Mouse (Mus musculus) MEL (cell line): Measurements from ENCODE around the gene Mylip. TPM values are rescaled to one million over a fixed set of nuclear protein-coding genes. Genes with fewer than 3 reads are reported as not detected.

ENCODE experiments used
- DNase-seq: peaks from one replicate; pipeline ENCODE4 v3.0.0; 2011; ENCODE audit warnings: low read depth, low spot score
- H3K27ac ChIP-seq: 2 replicates; pipeline ENCODE4 v1.5.1; 2012; ENCODE audit warnings: low read depth, mild to moderate bottlenecking, control low read depth, low read length, moderate library complexity; ENCODE audit not compliant: control insufficient read depth
- H3K27me3 ChIP-seq, 2 experiments: fragments of 150-350 bp in 1 of 2; sonication (generic) in 1 of 2; 2 replicates each; pipeline ENCODE4 v1.6.1; 2012; ENCODE audit warnings: low read length in 2 of 2, mild to moderate bottlenecking in 2 of 2, improper control_type of control experiment in 1 of 2, moderate library complexity in 1 of 2; ENCODE audit not compliant: insufficient read depth in 2 of 2, control insufficient read depth in 1 of 2
- H3K36me3 ChIP-seq, 2 experiments: 2 replicates each; pipeline ENCODE4 v1.6.1; 2012 to 2014; ENCODE audit warnings: low read length in 2 of 2, improper control_type of control experiment in 1 of 2, inconsistent platforms in 1 of 2, mild to moderate bottlenecking in 1 of 2; ENCODE audit not compliant: insufficient read depth in 2 of 2, control insufficient read depth in 1 of 2
- H3K4me1 ChIP-seq, 2 experiments: fragments of 150-350 bp in 1 of 2; sonication (generic) in 1 of 2; 2 replicates each; pipeline ENCODE4 v1.6.1; 2012; ENCODE audit warnings: low read length in 2 of 2, improper control_type of control experiment in 1 of 2, mild to moderate bottlenecking in 1 of 2; ENCODE audit not compliant: insufficient read depth in 2 of 2, control insufficient read depth in 1 of 2
- H3K4me3 ChIP-seq, 2 experiments: fragments of 150-350 bp in 1 of 2; sonication (generic) in 1 of 2; 2 replicates each; pipeline ENCODE4 v1.5.1; 2012; ENCODE audit warnings: low read depth in 2 of 2, low read length in 2 of 2, mild to moderate bottlenecking in 2 of 2, moderate library complexity in 2 of 2, control low read depth in 1 of 2, improper control_type of control experiment in 1 of 2; ENCODE audit not compliant: control insufficient read depth in 1 of 2, insufficient read depth in 1 of 2
- H3K79me2 ChIP-seq: 2 replicates; pipeline ENCODE4 v1.6.1; 2012; ENCODE audit warnings: mild to moderate bottlenecking, low read length, moderate library complexity; ENCODE audit not compliant: control insufficient read depth, poor library complexity, insufficient read depth
- H3K9ac ChIP-seq: 2 replicates; pipeline ENCODE4 v1.6.1; 2012; ENCODE audit warnings: low read depth, mild to moderate bottlenecking, control low read depth, low read length, moderate library complexity; ENCODE audit not compliant: control insufficient read depth, poor library complexity, severe bottlenecking
- H3K9me3 ChIP-seq: fragments of 150-350 bp; sonication (generic); replicated peaks from 2 replicates; pipeline ENCODE4 v1.6.1; 2012; ENCODE audit warnings: mild to moderate bottlenecking, low read length, improper control_type of control experiment, moderate library complexity; ENCODE audit not compliant: insufficient read depth
- BHLHE40 ChIP-seq: IDR thresholded peaks from 2 replicates; pipeline ENCODE4 v1.6.1; 2012; ENCODE audit warnings: low read depth, mild to moderate bottlenecking, inconsistent platforms, low read length, improper control_type of control experiment, borderline replicate concordance
- CTCF ChIP-seq, 3 experiments: IDR thresholded peaks in 2 of 3; conservative IDR thresholded peaks in 1 of 3; 2 replicates each; pipeline ENCODE4 v1.5.1; 2011 to 2012; ENCODE audit warnings: low read length in 3 of 3, low read depth in 2 of 3, mild to moderate bottlenecking in 2 of 3, improper control_type of control experiment in 1 of 3, inconsistent platforms in 1 of 3, mixed read lengths in 1 of 3, moderate library complexity in 1 of 3; ENCODE audit not compliant: control insufficient read depth in 1 of 3, insufficient read depth in 1 of 3, poor library complexity in 1 of 3, severe bottlenecking in 1 of 3
- EP300 ChIP-seq, 2 experiments: IDR thresholded peaks; 2 replicates each; pipeline ENCODE4 v1.6.1; 2011; ENCODE audit warnings: improper control_type of control experiment in 2 of 2, low read length in 2 of 2, low read depth in 1 of 2, mild to moderate bottlenecking in 1 of 2
- GABPA ChIP-seq: IDR thresholded peaks from 2 replicates; pipeline ENCODE4 v1.6.1; 2012; ENCODE audit warnings: low read depth, mild to moderate bottlenecking, inconsistent platforms, low read length, improper control_type of control experiment, moderate library complexity
- JUND ChIP-seq: IDR thresholded peaks from 2 replicates; pipeline ENCODE4 v1.6.1; 2011; ENCODE audit warnings: low read depth, mild to moderate bottlenecking, improper control_type of control experiment, low read length
- MAFK ChIP-seq: IDR thresholded peaks from 2 replicates; pipeline ENCODE4 v1.6.1; 2011; ENCODE audit warnings: low read depth, mild to moderate bottlenecking, low read length, improper control_type of control experiment, borderline replicate concordance
- MXI1 ChIP-seq: IDR thresholded peaks from 2 replicates; pipeline ENCODE4 v1.6.1; 2011; ENCODE audit warnings: mild to moderate bottlenecking, low read depth, low read length, improper control_type of control experiment
- MYC ChIP-seq: IDR thresholded peaks from 2 replicates; pipeline ENCODE4 v1.6.1; 2011; ENCODE audit warnings: low read depth, mild to moderate bottlenecking, low read length, improper control_type of control experiment, moderate library complexity
- RAD21 ChIP-seq: IDR thresholded peaks from 2 replicates; pipeline ENCODE4 v1.6.1; 2011; ENCODE audit warnings: mild to moderate bottlenecking, low read depth, low read length, improper control_type of control experiment
- SMC3 ChIP-seq: IDR thresholded peaks from 2 replicates; pipeline ENCODE4 v1.6.1; 2011; ENCODE audit warnings: low read depth, low read length, improper control_type of control experiment
- UBTF ChIP-seq: IDR thresholded peaks from 2 replicates; pipeline ENCODE4 v1.6.1; 2012; ENCODE audit warnings: low read depth, mild to moderate bottlenecking, inconsistent platforms, low read length, improper control_type of control experiment, moderate library complexity, borderline replicate concordance; ENCODE audit not compliant: insufficient read depth
- USF1 ChIP-seq: IDR thresholded peaks from 2 replicates; pipeline ENCODE4 v1.6.1; 2014; ENCODE audit warnings: low read depth, mild to moderate bottlenecking, inconsistent platforms, low read length, improper control_type of control experiment, moderate library complexity
- ZC3H11A ChIP-seq: IDR thresholded peaks from 2 replicates; pipeline ENCODE4 v1.6.1; 2012; ENCODE audit warnings: low read depth, mild to moderate bottlenecking, inconsistent platforms, low read length, improper control_type of control experiment
- ZNF384 ChIP-seq: IDR thresholded peaks from 2 replicates; pipeline ENCODE4 v1.6.1; 2012; ENCODE audit warnings: low read depth, mild to moderate bottlenecking, inconsistent platforms, low read length, improper control_type of control experiment
- polyA plus RNA-seq, 2 experiments: library from polyadenylated mRNA; stranded (reverse) in 1 of 2; unstranded in 1 of 2; fragments of >175 nt in 1 of 2; fragments of >200 nt in 1 of 2; gene quantifications; 2 replicates each; pipeline versions ENCODE4 v1.2.1 to v1.2.4; 2012; ENCODE audit warnings: low replicate concordance in 2 of 2, low read depth in 1 of 2; ENCODE audit not compliant: insufficient read length in 2 of 2, insufficient read depth in 1 of 2, missing spikeins in 1 of 2
- total RNA-seq: library from RNA; depleted of rRNA; stranded (reverse); fragments of 300-350 nt; gene quantifications from 2 replicates; pipeline ENCODE4 v1.2.3, GENCODE M21; 2012

The Mylip gene
- total and polyA plus RNA-seq, 3 experiments, result 1.4 to 7.6 TPM; not detected in 1

- H3K4me1 ChIP-seq, result peaks cover 0 to 24% of the 10 kb centered on the region in 2 experiments; a peak in 2 of 4 replicates
- H3K4me3 ChIP-seq, result no peak overlapping the region
- H3K79me2 ChIP-seq, result no peaks in the 10 kb centered on the region
- H3K9ac ChIP-seq, result no peak overlapping the region
- H3K36me3 ChIP-seq, result peaks cover 0 to 21% of the 10 kb centered on the region in 2 experiments; a peak in 2 of 4 replicates
- no peak overlapping the region for H3K27ac ChIP-seq
- no peak for DNase-seq
- no peaks in the 10 kb centered on the region for H3K27me3 ChIP-seq
- no peaks in the 10 kb centered on the region for H3K9me3 ChIP-seq
- TF ChIP-seq UBTF (no peak), BHLHE40 (no peak), MYC (no peak), ZC3H11A (no peak), EP300 (IDR thresholded peaks at IDR 0.05; ENCODE audit: low read depth in 1 of 2, low read length in 2 of 2) (no peak), CTCF (IDR thresholded peaks at IDR 0.05 in 2 of 3, conservative IDR thresholded peaks at IDR 0.05 in 1 of 3; ENCODE audit: control insufficient read depth in 1 of 3, insufficient read depth in 1 of 3, low read depth in 2 of 3, low read length in 3 of 3, poor library complexity in 1 of 3, severe bottlenecking in 1 of 3) (no peak), SMC3 (no peak), GABPA (no peak), USF1 (no peak), JUND (no peak)
- TF ChIP-seq, all 39 proteins: peak for 0
These were observed 50.7 kb downstream of the Mylip start for GRCm38 (mm10) chr13:45440226-45440625.

- H3K9ac ChIP-seq, result no peak overlapping the region
- H3K36me3 ChIP-seq, result peaks cover 0 to 21% of the 10 kb centered on the region in 2 experiments; a peak in 2 of 4 replicates
- H3K27me3 ChIP-seq, result no peaks in the 10 kb centered on the region
- DNase-seq, result peak; percentile 68
- H3K9me3 ChIP-seq, result no peaks in the 10 kb centered on the region
- H3K79me2 ChIP-seq, result no peaks in the 10 kb centered on the region
- TF ChIP-seq EP300 (IDR thresholded peaks at IDR 0.05; ENCODE audit: low read depth in 1 of 2, low read length in 2 of 2) (0 out of 4 replicates have a peak, but pooled peaks of 1 of the 2 experiments have one; percentile 5), MAFK (no peak), SMC3 (peak; percentile 81), RAD21 (peak; percentile 81), MXI1 (no peak), ZC3H11A (peak; percentile 78), ZNF384 (peak; percentile 70), CTCF (IDR thresholded peaks at IDR 0.05 in 2 of 3, conservative IDR thresholded peaks at IDR 0.05 in 1 of 3; ENCODE audit: control insufficient read depth in 1 of 3, insufficient read depth in 1 of 3, low read depth in 2 of 3, low read length in 3 of 3, poor library complexity in 1 of 3, severe bottlenecking in 1 of 3) (peak; percentile 27 to 75 (median 51); a peak in 5 of 6 replicates)
- TF ChIP-seq, all 39 proteins: peak for 6
- Histone ChIP-seq H3K4me3 (no peak overlapping the region), H3K4me1 (peaks cover 0 to 24% of the 10 kb centered on the region in 2 experiments; a peak in 2 of 4 replicates), H3K27ac (no peak overlapping the region)
These were observed 52.9 kb downstream of the Mylip start for GRCm38 (mm10) chr13:45442451-45442850.
